Mouse (Mus musculus): ENCODE measurements around the gene Tgm7. TPM values are rescaled to one million over a fixed set of nuclear protein-coding genes. Genes with fewer than 3 reads are reported as not detected.
"Not testable (repeated sequence)": the region's sequence is repeated elsewhere in the genome, so short reads cannot be mapped to it uniquely, and the experiment has no call there.

Tgm7 gene
- polyA plus RNA-seq, 1 experiment = 0.58 TPM

DNA sequence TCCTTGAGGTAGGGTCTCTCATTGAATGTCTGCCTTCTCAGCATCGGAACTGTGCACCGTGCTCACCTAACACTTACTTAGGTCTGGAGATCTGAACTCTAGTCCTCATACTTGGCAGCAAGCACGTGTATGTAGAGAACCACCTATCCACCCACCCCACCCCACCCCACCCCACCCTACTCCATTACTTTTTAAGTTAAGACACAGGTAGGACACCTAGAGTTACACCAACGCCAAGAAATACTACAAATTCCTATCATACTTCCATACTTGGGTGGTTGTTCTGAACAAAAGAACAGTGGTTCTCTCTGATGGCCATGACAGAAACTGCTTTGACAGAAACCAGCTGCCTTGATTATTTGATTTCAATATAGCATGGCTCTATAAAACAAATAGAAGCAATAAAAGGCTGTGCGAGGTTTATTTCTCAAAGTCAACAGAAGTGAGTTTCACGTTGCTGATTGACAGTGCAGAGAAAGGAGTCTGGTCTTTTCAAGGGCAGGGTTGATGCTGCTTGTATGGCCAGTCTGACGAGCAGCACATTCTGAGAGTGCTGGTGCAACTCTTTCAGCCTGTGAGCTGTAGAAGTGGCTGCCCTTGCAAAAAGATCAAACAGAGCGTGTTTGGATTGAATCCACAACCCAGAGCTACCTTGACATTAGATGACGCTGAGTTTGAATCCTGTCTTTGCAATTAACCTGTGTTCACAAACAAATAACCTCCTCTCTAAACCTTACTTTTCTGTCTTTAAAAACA lies 19.4 kb upstream of the Tgm7 start:
- no peak overlapping the region for H3K27ac ChIP-seq (ENCODE audit: insufficient read depth, low read length)
- TF ChIP-seq POLR2A (IDR thresholded peaks at IDR 0.05; ENCODE audit: extremely low read depth, insufficient read depth, low read length) (no peak), CTCF (IDR thresholded peaks at IDR 0.05; ENCODE audit: extremely low read depth, insufficient read depth, low read length) (no peak)
- no peaks in the 10 kb centered on the region for H3K4me1 ChIP-seq (ENCODE audit: control insufficient read depth, insufficient read depth, low read length)
- no peak overlapping the region for H3K4me3 ChIP-seq (ENCODE audit: insufficient read depth, low read length)

DNA sequence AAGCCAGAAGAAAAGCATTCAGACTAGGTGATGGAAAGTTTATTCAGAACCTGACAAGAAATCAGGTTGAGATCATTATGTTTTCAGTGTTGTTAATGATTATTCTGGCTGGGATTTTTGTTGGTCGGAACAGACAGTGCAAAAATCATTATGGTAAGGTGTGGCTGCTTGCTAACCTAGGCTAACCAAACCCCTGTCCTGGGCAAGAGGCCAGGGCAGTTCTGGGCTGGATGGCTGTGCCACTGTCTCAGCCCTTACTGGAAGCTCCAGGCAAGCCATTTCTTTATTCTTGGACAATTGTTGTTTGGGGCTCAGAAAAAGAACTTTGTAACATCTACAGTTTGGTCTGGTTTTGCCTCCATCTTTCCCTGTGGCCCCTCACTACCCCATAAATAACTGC lies 17.9 kb upstream of the Tgm7 start:
- H3K4me1 ChIP-seq (ENCODE audit: control insufficient read depth, insufficient read depth, low read length) = no peaks in the 10 kb centered on the region
- H3K27ac ChIP-seq (ENCODE audit: insufficient read depth, low read length) = no peak overlapping the region
- no peak overlapping the region for H3K4me3 ChIP-seq (ENCODE audit: insufficient read depth, low read length)
- no peak for TF ChIP-seq POLR2A (IDR thresholded peaks at IDR 0.05; ENCODE audit: extremely low read depth, insufficient read depth, low read length)
- TF ChIP-seq CTCF (IDR thresholded peaks at IDR 0.05; ENCODE audit: extremely low read depth, insufficient read depth, low read length) = no peak

DNA sequence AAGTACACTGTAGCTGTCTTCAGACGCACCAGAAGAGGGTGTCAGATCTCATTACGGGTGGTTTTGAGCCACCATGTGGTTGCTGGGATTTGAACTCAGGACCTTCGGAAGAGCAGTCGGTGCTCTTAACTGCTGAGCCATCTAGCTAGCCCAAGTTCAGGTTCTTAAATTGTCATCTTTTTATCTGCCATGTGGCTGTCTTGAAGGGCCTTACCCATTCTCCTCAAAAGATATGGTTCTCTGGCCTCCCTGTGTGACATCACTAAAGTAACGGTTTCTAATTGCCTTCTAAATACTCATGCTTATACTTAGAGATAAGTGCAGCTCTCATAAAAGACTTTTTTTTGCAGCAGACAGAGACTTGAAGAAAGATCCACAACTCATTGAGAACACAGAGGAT lies 16.7 kb upstream of the Tgm7 start:
- H3K4me3 ChIP-seq (ENCODE audit: insufficient read depth, low read length); H3K27ac ChIP-seq (ENCODE audit: insufficient read depth, low read length); H3K4me1 ChIP-seq (ENCODE audit: control insufficient read depth, insufficient read depth, low read length): not testable (repeated sequence)

DNA sequence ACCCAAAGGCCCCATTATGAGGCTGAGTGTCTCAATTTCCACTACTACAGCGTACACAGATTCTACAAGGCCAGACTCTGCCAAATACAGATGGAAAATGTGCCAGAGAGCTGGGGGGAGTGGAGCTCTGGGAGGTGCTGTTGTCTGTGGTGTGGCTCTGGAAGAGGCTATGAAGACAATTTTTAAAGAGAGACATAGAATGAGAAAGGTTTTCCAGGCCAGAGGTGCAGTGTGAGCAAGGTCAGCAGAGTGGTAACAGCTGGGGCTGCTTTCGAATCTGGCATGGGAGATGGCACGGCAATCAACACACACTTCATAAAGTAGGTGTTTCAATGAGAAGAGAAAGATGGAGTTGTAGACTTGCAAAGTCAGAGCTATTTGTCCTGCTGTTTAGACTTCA lies 9.7 kb upstream of the Tgm7 start:
- Histone ChIP-seq H3K4me1 (ENCODE audit: control insufficient read depth, insufficient read depth, low read length) (no peaks in the 10 kb centered on the region), H3K27ac (ENCODE audit: insufficient read depth, low read length) (no peak overlapping the region), H3K4me3 (ENCODE audit: insufficient read depth, low read length) (no peak overlapping the region)
- no peak for TF ChIP-seq POLR2A (IDR thresholded peaks at IDR 0.05; ENCODE audit: extremely low read depth, insufficient read depth, low read length)
- no peak for TF ChIP-seq CTCF (IDR thresholded peaks at IDR 0.05; ENCODE audit: extremely low read depth, insufficient read depth, low read length)

DNA sequence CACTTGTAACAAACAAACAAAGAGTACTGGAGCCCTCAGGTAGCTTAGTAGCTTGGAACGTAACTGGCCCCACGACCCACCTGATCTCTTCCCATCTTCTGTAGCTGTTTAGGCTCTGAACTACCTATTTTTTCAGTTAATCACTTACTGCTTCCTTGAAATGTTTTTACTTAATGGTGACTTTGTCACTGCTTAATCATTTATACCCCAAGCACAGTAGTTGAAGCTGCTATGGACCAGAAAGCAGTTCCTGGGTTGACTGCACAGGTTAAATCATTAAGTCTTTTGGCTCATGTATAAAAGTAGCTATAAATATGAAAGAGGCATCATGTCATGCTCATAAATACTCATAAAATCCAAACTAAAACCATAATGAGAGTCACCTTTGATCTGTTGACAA lies 5.8 kb upstream of the Tgm7 start:
- no peak overlapping the region for H3K27ac ChIP-seq (ENCODE audit: insufficient read depth, low read length)
- no peak for TF ChIP-seq POLR2A (IDR thresholded peaks at IDR 0.05; ENCODE audit: extremely low read depth, insufficient read depth, low read length)
- no peak for TF ChIP-seq CTCF (IDR thresholded peaks at IDR 0.05; ENCODE audit: extremely low read depth, insufficient read depth, low read length)
- H3K4me1 ChIP-seq (ENCODE audit: control insufficient read depth, insufficient read depth, low read length) = no peaks in the 10 kb centered on the region
- H3K4me3 ChIP-seq (ENCODE audit: insufficient read depth, low read length) = no peak overlapping the region

DNA sequence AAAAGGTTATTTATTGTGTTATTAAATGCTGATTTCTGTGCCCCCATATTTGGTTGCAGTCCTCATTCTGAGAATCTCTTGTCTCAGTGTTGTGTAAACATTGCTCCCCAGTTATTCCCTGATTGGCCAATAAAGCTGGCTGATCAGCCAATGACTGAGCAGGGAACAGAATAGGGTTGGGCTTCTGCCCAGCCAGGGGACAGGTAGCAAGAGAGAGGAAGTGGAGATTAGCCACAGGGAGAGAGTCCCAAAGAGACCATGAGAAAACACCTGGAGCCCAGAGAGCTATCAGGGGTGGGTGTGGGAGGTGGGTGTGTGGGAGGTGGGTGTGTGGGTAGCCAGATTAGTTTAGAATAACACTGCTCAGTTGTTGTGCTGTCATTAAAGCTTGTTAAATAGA lies 3.7 kb downstream of the Tgm7 start:
- H3K27ac ChIP-seq (ENCODE audit: insufficient read depth, low read length) = no peak overlapping the region
- TF ChIP-seq POLR2A (IDR thresholded peaks at IDR 0.05; ENCODE audit: extremely low read depth, insufficient read depth, low read length) (no peak), CTCF (IDR thresholded peaks at IDR 0.05; ENCODE audit: extremely low read depth, insufficient read depth, low read length) (no peak)
- no peak overlapping the region for H3K4me3 ChIP-seq (ENCODE audit: insufficient read depth, low read length)

DNA sequence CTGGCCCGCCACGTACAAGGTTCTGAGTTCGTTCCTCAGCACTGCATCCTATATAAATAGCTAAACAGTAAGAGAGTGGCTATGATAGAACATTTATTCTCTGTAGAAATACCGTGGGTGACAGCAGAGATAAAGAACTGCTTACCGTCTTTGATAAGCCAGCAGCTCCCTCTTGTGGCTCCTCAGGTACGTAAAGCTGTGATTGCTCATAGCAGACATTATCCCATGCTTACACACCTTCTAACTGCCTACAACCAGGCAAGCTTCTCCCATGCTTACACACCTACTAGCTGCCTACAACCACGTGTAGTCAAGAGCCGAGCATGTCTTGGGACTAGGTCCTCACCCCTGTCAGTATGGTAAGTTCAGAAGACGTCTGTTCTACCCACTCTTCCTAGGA lies 7.5 kb downstream of the Tgm7 start:
- H3K4me3 ChIP-seq (ENCODE audit: insufficient read depth, low read length) = no peak overlapping the region
- no peak overlapping the region for H3K27ac ChIP-seq (ENCODE audit: insufficient read depth, low read length)
- TF ChIP-seq POLR2A (IDR thresholded peaks at IDR 0.05; ENCODE audit: extremely low read depth, insufficient read depth, low read length) = no peak
- peak; percentile 86 for TF ChIP-seq CTCF (IDR thresholded peaks at IDR 0.05; ENCODE audit: extremely low read depth, insufficient read depth, low read length)
- no peaks in the 10 kb centered on the region for H3K4me1 ChIP-seq (ENCODE audit: control insufficient read depth, insufficient read depth, low read length)

More for the DNA sequence above, 3.7 kb downstream of the Tgm7 start:
- H3K4me1 ChIP-seq (ENCODE audit: control insufficient read depth, insufficient read depth, low read length) = no peaks in the 10 kb centered on the region

DNA sequence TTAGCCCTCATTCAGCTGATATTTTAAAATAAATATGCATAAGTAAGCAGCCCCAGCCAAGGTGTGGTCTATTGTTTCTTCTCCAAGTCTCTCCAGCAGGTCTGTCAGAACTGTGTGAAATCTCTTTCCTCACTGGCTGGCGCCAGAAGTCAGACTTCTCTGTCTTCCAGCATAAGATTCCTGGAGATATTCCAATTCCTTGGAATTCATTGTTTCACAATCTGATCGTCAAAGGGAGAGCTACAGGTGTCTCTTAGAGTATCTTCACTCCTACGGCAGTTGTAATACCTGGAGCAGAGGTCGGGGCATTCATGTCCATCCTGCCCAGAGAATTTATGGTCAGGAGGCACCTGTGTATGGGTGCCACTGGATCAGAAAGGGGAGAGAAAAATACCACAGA lies 19.8 kb downstream of the Tgm7 start:
- Histone ChIP-seq H3K4me3 (ENCODE audit: insufficient read depth, low read length) (no peak overlapping the region), H3K4me1 (ENCODE audit: control insufficient read depth, insufficient read depth, low read length) (no peaks in the 10 kb centered on the region)
- no peak for TF ChIP-seq CTCF (IDR thresholded peaks at IDR 0.05; ENCODE audit: extremely low read depth, insufficient read depth, low read length)
- no peak for TF ChIP-seq POLR2A (IDR thresholded peaks at IDR 0.05; ENCODE audit: extremely low read depth, insufficient read depth, low read length)

DNA sequence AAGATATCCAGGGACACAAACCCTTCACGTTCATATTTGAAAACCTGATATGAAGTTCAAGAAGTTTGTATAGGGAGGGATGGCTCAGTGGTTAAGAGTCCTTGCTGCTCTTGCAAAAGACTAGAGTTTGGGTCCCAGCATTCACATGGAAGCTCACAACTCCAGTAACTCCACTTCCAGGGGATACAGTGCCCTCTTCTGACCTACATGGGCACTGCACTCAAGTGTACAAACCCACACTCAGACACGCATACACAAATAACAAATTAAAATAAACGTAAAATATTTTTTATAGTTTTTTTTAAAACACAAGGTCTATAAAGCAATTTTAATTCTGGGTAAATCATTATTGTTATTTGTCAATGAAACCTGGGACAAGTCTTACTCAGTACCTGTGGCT lies 21.1 kb downstream of the Tgm7 start:
- Histone ChIP-seq H3K4me3 (ENCODE audit: insufficient read depth, low read length) (no peak overlapping the region), H3K4me1 (ENCODE audit: control insufficient read depth, insufficient read depth, low read length) (no peaks in the 10 kb centered on the region), H3K27ac (ENCODE audit: insufficient read depth, low read length) (no peak overlapping the region)
- no peak for TF ChIP-seq POLR2A (IDR thresholded peaks at IDR 0.05; ENCODE audit: extremely low read depth, insufficient read depth, low read length)
- TF ChIP-seq CTCF (IDR thresholded peaks at IDR 0.05; ENCODE audit: extremely low read depth, insufficient read depth, low read length) = no peak

More for the DNA sequence above, 19.8 kb downstream of the Tgm7 start:
- no peak overlapping the region for H3K27ac ChIP-seq (ENCODE audit: insufficient read depth, low read length)

DNA sequence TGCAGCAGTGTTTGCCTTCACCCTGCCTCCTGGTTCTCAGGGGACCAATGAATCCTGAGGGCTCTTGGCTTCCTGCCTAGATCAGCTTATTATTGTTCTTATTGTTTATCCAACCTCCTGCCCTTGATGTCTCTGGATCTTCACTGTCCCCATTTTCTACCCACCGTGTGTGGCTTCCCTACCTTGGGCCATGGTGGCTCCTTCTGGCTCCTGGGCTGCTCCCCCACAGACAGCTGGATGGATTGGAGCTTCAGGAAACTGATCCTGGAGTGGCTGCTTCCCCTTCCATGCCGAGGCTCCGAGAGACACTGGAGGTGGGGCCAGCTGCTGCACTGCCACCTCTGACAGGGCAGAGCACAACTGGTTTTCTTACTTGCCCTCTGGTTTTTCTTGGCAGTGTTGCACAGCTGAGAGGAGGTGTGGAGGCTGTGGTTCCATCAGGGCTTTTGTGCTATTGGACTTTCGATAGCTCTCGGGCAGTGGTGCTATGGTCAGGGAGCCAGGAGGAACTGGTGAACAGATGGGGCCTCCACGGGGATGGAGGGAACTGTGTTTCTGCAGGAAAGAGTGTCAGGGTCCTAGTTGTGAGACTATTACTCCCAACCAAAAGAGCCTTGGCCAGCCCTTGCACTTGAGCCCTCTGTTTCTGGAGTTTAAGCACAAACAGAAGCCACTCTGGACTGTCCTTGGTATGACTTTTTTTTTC lies 24.0 kb downstream of the Tgm7 start, which contains the start of gene Tgm5:
Gene Tgm5, minus strand, starts transcription at position 362 of the 706 bp plus-strand sequence.
- no peaks in the 10 kb centered on the region for H3K4me1 ChIP-seq (ENCODE audit: control insufficient read depth, insufficient read depth, low read length)
- no peak within 1 kb of the TSS for H3K27ac ChIP-seq (ENCODE audit: insufficient read depth, low read length)
- H3K4me3 ChIP-seq (ENCODE audit: insufficient read depth, low read length) = no peak within 1 kb of the TSS
- TF ChIP-seq POLR2A (IDR thresholded peaks at IDR 0.05; ENCODE audit: extremely low read depth, insufficient read depth, low read length) (no peak), CTCF (IDR thresholded peaks at IDR 0.05; ENCODE audit: extremely low read depth, insufficient read depth, low read length) (no peak)
